Mouse (Mus musculus) embryonic fibroblast, embryonic 13.5 days (primary cell): ENCODE results near the gene 1110008L16Rik.

Experiments used
- CTCF ChIP-seq: IDR thresholded peaks from 2 replicates; pipeline ENCODE4 v1.5.1; 2011; ENCODE audit warnings: mild to moderate bottlenecking, control low read depth, low read length, moderate library complexity, borderline replicate concordance; ENCODE audit not compliant: insufficient read depth
- POLR2A ChIP-seq: IDR thresholded peaks from 2 replicates; pipeline ENCODE4 v1.6.1; 2011; ENCODE audit warnings: low read depth, mild to moderate bottlenecking, control low read depth, low read length, moderate library complexity

GRCm38 (mm10) chr12:55372424-55373055 lies 73.2 kb downstream of the 1110008L16Rik start:
- no peak for TF ChIP-seq CTCF
- TF ChIP-seq POLR2A: no peak
